Mouse (Mus musculus) regulatory T cell (primary cell): Measurements from ENCODE around the gene Catsper2.

Experiments used
- in situ Hi-C: fragments of 300-600 bp; cut with MboI, MseI; formaldehyde crosslinking; loops from one replicate; pipeline ENCODE4 v1.15.1; 2025; ENCODE audit warnings: high pct_unique_total_duplicates

The Catsper2 gene

GRCm38 (mm10) chr2:121354820-121355592 lies 58.6 kb downstream of the Catsper2 start, which contains the start of gene Ppip5k1:
TSS of gene Ppip5k1 (minus strand) at chr2:121355396.
- in situ Hi-C loops: no loop called here

- in situ Hi-C loops: no loop called here
These were observed 59.2 kb downstream of the Catsper2 start for GRCm38 (mm10) chr2:121354378-121354777.

GRCm38 (mm10) chr2:121353156-121353555 lies 60.4 kb downstream of the Catsper2 start:
- in situ Hi-C loops: no loop called here
